2 mouse cellular contexts compared by ENCODE assay signal in the genomic region with DNA sequence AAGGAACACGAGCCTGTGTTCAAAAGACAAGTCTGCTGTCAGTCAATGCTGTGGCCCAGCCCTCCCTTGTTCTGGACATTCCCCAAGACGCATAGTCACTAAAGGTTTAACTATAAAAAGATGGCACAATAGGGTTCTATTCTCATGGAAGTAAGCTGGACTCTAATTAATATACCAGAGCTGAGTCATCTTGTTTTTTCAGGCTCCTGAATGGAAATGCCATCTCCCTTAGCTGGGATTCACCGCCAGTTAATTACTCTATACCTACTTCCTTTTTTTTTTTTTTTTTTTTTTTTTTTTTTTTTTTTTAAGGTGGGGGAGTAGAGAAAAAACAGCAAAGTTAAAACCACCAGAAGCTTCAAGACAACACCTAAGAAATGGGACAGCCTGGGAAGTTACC.
TF ChIP-seq lines count a peak whose summit lies in the region.

No protein-coding gene starts in this region.

TF ChIP-seq in CH12.LX, 34 proteins besides CTCF, POLR2A, EP300 and RAD21 (continued from another document):
- TF ChIP-seq ZC3H11A (IDR thresholded peaks at IDR 0.05; ENCODE audit: low read depth, low read length) (no peak), ZNF384 (IDR thresholded peaks at IDR 0.05; ENCODE audit: low read depth, low read length) (peak; percentile 88), TCF12 (IDR thresholded peaks at IDR 0.05; ENCODE audit: low read depth, low read length) (no peak), UBTF (IDR thresholded peaks at IDR 0.05; ENCODE audit: low read depth, low read length) (no peak)

TF ChIP-seq in myocyte, 11 proteins besides CTCF, POLR2A, EP300 and RAD21 (continued from another document):
- TF ChIP-seq TCF12 (IDR thresholded peaks at IDR 0.05; ENCODE audit: insufficient read depth, poor library complexity, severe bottlenecking) (no peak), SRF (IDR thresholded peaks at IDR 0.05; ENCODE audit: control insufficient read depth, insufficient read length, low read depth) (no peak)
